Mouse (Mus musculus) c-Kit-negative CD71-positive TER-119-positive erythroid progenitor cells, embryonic 14.5 days (primary cell): ENCODE data around the gene Gm17332.
"Not testable (repeated sequence)": the region's sequence is repeated elsewhere in the genome, so short reads cannot be mapped to it uniquely, and the experiment has no call there.

ENCODE experiments used
- DNase-seq: peaks from one replicate; pipeline ENCODE4 v3.0.0-alpha.2; 2013; ENCODE audit warnings: low read depth, low spot score

Gm17332 gene

GRCm38 (mm10) chr11:31182362-31182761 is at the start of gene Gm17332:
TSS of gene Gm17332 (minus strand) at chr11:31182462.
- DNase-seq: no peak

GRCm38 (mm10) chr11:31229966-31230365 is 47.7 kb upstream of the Gm17332 start:
- DNase-seq: no peak

GRCm38 (mm10) chr11:31225359-31225758 is 43.1 kb upstream of the Gm17332 start:
- DNase-seq: no peak

- no peak for DNase-seq
These were observed 35.7 kb upstream of the Gm17332 start for GRCm38 (mm10) chr11:31218009-31218408.

GRCm38 (mm10) chr11:31195621-31196363 is 13.5 kb upstream of the Gm17332 start:
- no peak for DNase-seq

GRCm38 (mm10) chr11:31194761-31195160 is 12.5 kb upstream of the Gm17332 start:
- no peak for DNase-seq

- peak; percentile 69 for DNase-seq
These were observed 12.1 kb downstream of the Gm17332 start for GRCm38 (mm10) chr11:31170052-31170646.

GRCm38 (mm10) chr11:31169161-31170051 is 12.9 kb downstream of the Gm17332 start:
- peak; percentile 46 for DNase-seq

GRCm38 (mm10) chr11:31168831-31169160 is 13.5 kb downstream of the Gm17332 start:
- DNase-seq: no peak

GRCm38 (mm10) chr11:31157021-31157420 is 25.2 kb downstream of the Gm17332 start:
- DNase-seq: no peak

- DNase-seq: not testable (repeated sequence)
These were observed 43.9 kb downstream of the Gm17332 start for GRCm38 (mm10) chr11:31138394-31138793.

GRCm38 (mm10) chr11:31134824-31135223 is 47.4 kb downstream of the Gm17332 start:
- DNase-seq: not testable (repeated sequence)

- not testable (repeated sequence) for DNase-seq
These were observed 48.5 kb downstream of the Gm17332 start for GRCm38 (mm10) chr11:31133726-31134125.
